Mouse (Mus musculus): ENCODE data around the gene Mbd4. TPM values are rescaled to one million over a fixed set of nuclear protein-coding genes. Genes with fewer than 3 reads are reported as not detected.
"Not testable (repeated sequence)": the region's sequence is repeated elsewhere in the genome, so short reads cannot be mapped to it uniquely, and the experiment has no call there.

The Mbd4 gene
- total RNA-seq (2017): 9.7 to 13.3 TPM (median 11.5 TPM) in 3 replicates

DNA sequence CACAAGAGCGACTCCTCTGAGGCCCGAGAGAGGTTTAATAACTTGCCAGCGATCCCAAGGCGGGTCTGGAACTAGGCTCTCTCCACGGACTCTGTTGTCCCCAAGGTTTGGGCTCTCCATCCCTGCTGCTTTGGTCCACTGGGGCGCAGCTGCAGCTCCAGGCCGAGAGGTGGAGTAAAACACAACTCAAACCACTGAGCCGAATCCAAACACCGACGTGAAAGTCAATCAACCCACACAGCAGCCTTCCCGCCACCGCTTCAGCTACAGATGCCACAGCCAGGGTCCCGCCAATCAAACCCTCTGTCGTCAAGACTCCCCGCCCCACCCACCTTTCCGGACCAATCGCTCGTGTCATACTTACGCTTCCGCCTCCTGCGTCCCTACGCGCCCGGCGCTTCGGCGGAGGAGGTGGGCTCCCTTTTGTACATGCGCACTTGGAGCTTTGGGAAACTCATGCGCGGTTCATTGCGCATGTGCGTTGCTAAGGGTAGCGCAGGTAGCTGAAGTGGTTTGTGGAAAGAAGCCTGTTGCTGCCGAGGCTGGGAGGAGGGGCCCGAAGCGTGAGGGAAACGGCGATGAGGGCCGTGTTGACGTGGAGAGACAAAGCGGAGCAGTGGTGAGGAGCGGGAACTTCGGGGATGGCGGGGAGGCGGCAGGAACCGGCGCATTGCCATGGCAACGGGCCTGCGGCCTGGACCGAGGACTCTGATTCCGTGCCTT lies at the start of gene Mbd4, which contains the start of gene Ift122:
TSS of gene Mbd4 (minus strand) at position 281 of the 723 bp plus-strand sequence.
TSS of gene Ift122 (plus strand) at position 380 of the 723 bp plus-strand sequence.
- peak; percentile 99 for ATAC-seq (replicated peaks; ENCODE audit: insufficient number of reproducible peaks, low FRiP score, low TSS enrichment, poor library complexity, severe bottlenecking)

DNA sequence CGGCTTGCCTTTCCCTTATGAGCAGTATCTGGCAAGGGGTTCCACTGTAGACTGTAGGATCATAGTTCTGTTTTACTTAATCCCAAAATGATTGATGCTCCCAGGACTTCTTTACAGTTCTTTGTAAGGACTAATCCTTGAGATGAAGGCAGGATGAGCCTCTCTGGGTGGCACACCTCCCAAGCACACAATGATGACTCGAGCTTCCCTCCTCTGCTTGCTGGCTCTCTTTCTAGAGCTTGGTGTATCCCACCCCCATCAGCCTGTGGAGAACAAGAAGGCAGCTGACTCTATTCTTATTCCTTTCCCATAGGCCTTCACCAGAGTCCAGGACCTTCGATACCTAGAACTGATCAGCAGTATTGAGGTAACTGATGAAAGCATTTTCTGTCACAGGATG lies 49.4 kb upstream of the Mbd4 start:
- no peak for ATAC-seq (replicated peaks; ENCODE audit: insufficient number of reproducible peaks, low FRiP score, low TSS enrichment, poor library complexity, severe bottlenecking)

DNA sequence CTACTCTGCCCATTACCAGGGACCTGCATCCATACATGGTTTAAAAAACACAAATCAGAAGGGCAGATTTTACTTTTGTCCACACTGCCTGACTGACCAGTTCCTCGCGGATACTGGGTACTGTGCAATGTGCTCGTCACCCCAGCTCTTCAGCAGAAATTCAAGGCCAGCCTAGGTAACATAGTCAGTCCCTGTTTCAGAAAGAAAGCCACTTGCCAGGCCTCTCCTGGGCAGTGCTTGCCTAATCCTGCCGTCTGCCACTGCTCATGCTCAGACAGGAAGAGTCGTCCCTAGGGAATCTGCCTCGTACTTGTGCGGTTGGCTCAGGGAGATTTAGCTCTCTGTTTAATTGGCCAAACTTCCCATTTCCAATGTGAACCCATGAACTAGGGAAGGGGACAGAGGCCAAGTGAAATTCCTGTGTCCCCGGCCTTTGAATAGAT lies 48.3 kb upstream of the Mbd4 start:
- ATAC-seq (replicated peaks; ENCODE audit: insufficient number of reproducible peaks, low FRiP score, low TSS enrichment, poor library complexity, severe bottlenecking): no peak

DNA sequence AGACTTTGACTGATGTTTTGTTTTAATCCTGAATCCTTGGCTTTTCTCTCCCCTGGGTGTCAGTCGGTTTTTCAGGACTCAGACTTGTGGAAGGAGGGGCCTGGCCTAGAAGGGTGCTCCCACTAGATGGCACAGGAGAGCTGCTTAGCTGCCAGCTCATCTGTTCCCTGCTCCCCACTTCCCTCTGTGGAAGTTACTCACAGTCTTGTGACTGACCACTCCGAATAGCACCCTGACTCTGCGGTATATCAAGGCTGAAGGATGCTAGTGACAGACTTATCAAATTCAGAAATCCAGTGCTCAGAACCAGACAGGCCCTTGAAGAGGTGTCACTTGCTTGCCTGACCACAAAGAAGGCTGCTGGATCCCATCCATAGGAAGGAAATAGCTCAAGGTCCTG lies 47.9 kb upstream of the Mbd4 start:
- peak; percentile 81 for ATAC-seq (replicated peaks; ENCODE audit: insufficient number of reproducible peaks, low FRiP score, low TSS enrichment, poor library complexity, severe bottlenecking)

DNA sequence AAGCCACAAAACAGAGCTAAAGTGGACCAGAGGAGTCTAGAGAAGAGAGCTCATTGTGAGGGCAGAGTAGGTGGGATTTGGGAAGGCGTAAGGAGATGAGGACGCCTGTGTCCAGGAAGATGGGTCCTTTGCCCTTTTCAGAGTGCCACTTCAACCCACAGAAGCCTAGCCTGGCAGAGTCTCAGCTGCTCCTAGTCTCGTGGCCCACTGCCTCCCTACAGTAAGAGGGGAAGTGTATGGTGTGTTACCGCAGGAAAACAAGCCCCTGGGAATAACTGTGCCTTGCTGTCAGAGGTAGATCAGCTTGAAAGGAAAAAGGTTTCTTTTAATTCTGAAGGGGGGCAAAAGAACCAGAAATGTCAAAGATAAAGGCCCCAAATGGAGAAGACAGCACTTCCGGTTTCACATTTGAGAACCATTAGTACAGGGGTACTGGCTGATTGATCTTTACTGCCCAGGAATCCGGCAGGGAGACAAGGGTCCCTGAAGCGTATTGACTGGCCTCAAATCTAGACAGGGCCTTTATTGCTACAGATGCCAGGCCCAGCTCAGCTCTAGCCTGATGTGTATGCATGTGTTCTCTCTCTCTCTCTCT lies 44.9 kb upstream of the Mbd4 start:
- no peak for ATAC-seq (replicated peaks; ENCODE audit: insufficient number of reproducible peaks, low FRiP score, low TSS enrichment, poor library complexity, severe bottlenecking)

DNA sequence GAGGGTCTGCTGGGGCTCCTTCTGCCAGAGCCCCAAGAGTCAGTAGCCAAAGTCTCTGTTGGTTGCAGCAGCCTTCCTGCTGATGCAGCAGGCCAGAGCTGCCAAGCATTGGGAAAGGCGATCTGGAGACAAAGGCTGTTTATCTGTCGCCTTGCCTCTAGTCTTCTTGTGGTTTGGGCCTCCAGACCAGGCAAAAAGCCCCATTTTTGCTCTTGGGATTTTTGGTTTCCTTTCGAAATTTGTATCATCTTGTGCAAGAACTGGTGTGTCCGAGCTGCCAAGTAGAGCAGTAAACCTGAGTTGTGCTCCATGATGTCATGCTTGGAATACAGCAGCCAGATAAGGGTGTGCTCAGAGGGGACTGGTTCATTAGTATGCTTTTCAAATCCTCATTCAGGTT lies 43.9 kb upstream of the Mbd4 start:
- ATAC-seq (replicated peaks; ENCODE audit: insufficient number of reproducible peaks, low FRiP score, low TSS enrichment, poor library complexity, severe bottlenecking): no peak

DNA sequence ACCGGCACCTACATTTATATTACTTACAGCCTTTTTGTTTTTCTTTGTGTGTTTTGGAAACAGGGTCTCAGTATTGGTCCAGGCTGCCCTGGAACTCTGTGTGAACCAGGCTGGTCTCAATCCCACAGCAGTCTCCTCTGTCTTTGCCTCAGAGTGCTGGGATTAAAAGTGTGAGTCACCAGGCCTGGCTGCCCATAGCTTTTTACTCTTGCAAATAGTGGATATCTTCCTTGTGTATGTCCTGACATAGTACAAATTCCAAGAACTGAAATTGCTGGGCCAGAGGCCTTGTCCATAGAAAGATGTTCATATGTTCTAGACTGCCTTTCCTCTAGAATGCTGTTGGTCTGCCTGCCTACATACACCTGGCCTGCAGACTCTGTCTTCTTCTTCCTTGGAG lies 43.2 kb upstream of the Mbd4 start:
- ATAC-seq (replicated peaks; ENCODE audit: insufficient number of reproducible peaks, low FRiP score, low TSS enrichment, poor library complexity, severe bottlenecking): no peak

DNA sequence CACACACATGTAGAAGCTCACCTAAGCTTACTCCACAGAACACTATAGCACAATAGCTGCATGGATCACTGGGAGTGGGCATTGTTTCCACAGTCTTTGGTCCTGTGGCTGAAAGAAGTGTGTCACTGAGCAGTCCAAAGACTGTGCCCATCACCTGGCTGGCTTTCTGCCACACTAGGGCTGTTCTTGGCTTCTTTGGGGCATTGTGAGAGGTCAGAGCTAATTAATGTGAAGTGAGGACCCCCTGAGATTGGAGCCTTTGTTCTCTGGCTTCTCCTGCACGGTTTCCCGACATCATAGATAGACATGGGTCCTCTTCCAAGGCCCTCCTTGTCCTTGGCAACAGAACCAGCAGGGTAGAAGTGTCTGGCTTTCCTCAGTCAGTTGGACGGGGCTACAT lies 39.2 kb upstream of the Mbd4 start:
- ATAC-seq (replicated peaks; ENCODE audit: insufficient number of reproducible peaks, low FRiP score, low TSS enrichment, poor library complexity, severe bottlenecking): no peak

DNA sequence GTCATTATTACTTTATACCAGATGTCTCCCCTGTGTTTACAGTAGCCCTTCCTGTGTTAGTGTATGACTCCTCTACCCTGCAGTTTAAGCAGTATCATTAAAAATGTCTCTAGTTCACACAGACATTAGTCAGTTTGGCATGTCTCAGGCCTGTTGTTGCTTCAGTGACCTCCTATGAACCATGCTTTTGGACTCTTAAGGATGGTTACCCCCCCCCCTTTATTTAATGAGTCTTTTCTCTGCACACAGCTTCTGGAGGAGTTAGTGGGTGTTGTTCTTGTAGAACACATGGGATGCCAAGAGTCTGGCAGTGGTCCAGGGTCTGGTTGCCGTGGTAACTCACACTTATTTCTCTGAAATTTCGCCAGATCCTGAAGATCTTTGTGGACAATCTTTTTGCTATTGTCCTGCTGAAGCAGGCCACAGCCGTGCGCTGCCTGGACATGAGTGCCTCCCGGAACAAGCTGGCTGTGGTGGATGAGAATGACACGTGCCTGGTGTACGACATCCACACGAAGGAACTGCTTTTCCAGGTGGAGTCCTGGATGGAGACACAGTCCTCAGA lies 38.4 kb upstream of the Mbd4 start:
- no peak for ATAC-seq (replicated peaks; ENCODE audit: insufficient number of reproducible peaks, low FRiP score, low TSS enrichment, poor library complexity, severe bottlenecking)

DNA sequence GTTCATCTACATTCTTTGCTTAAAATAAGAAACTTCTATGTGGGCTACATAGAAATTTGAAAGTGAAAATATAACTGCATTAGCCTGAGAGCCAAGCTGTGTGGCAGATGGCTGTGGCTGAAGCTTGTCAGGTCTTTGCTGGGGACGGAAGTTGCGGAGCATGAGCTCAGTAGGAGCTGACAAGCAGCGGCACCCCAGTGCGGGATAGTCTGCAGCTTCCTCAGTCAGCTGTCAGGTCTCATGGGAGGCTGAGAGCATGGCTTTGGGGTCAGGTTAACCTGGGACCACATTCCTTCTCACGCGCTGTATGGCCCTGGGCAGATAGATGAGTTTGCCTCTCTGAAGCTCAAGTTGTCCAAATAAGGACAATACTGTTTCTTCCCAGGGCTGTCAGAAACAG lies 37.9 kb upstream of the Mbd4 start:
- ATAC-seq (replicated peaks; ENCODE audit: insufficient number of reproducible peaks, low FRiP score, low TSS enrichment, poor library complexity, severe bottlenecking): no peak

DNA sequence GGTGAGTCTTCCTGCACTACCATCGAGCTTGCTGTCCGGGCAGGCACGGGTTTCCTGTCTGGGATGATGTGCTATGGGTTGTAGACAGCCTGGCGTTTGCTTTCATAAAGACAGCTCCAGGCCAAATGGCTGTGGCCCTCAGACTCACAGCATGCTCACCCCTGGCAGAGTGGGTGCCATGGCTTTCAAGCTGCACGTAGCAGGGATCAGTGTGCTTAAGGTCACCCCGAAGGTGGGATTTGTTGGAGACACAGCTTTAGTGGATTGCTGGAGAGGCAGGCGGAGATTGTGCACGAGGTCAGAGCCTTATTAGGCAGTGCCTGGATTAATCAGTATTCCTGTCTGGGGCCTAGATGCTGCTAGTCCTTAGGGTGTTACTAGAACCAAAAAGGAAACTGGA lies 37.4 kb upstream of the Mbd4 start:
- ATAC-seq (replicated peaks; ENCODE audit: insufficient number of reproducible peaks, low FRiP score, low TSS enrichment, poor library complexity, severe bottlenecking): no peak

DNA sequence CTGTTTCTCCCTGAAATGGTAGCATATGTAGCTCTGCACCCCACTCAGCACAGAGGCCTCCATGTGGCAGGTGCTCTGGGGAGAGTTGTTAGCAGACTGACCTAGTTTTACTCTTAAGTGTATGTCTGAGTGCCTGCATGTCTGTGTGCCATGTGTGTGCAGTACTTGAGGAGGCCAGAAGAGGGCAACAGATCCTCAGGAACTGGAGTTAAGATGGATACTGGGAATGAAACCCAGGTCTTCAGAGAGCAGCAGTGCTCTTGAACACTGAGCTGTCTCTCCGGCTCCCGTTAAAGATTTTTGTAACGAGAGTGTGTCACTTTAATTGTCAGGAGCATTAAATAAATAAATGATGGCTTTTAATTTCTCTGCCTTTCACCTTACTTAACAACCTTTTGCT lies 35.1 kb upstream of the Mbd4 start:
- no peak for ATAC-seq (replicated peaks; ENCODE audit: insufficient number of reproducible peaks, low FRiP score, low TSS enrichment, poor library complexity, severe bottlenecking)

DNA sequence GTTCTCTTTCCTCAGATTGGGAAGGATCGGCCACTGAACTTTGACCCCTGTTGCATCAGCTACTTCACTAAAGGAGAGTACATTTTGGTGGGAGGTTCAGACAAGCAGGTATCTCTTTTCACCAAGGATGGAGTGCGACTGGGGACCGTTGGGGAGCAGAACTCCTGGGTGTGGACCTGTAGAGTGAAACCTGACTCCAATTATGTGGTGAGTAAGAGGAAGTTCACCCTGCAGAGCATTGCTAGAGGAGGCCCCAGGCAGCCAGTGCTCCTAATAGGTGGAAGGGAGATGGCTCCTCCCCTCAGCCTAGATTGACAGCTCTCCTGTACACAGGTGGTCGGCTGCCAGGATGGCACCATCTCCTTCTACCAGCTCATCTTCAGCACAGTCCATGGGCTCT lies 33.7 kb upstream of the Mbd4 start:
- peak; percentile 82 for ATAC-seq (replicated peaks; ENCODE audit: insufficient number of reproducible peaks, low FRiP score, low TSS enrichment, poor library complexity, severe bottlenecking)

DNA sequence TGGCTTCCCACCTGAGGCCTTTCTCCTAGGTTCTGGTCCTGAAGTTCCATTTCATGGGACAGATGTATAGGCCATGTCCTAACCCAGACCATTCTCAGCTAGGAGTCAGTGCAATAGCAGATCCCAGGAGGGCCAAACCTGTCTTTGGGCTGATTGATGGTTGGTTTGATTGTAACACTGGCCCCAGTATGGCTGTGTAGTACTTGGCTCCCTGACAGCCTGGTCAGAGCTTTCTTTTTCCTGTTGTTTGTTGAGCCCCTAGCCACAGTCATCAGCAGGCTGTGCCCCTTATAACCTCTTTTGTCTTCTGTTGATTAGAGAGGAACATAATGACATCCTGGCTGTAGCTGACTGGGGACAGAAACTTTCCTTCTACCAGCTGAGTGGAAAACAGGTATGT lies 30.8 kb upstream of the Mbd4 start:
- ATAC-seq (replicated peaks; ENCODE audit: insufficient number of reproducible peaks, low FRiP score, low TSS enrichment, poor library complexity, severe bottlenecking): no peak

DNA sequence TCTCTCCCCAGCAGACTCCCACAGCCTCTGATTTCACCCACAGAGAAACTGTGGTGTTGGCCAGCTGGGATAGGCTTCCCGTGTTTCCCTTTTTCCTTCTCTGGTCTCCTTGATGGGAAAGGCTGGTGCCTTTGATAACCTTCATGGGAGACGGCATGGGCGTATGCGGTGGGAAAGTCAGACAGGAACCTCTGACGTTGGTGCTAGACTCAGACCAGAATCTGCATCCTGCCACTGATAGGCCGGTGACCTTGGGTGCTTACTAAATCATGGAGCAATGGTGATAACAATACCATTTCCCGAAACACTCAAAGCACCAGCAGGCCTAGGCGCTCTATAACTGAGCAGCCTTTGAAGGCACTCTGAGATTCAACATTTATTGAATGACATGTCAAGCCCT lies 27.6 kb upstream of the Mbd4 start:
- no peak for ATAC-seq (replicated peaks; ENCODE audit: insufficient number of reproducible peaks, low FRiP score, low TSS enrichment, poor library complexity, severe bottlenecking)

DNA sequence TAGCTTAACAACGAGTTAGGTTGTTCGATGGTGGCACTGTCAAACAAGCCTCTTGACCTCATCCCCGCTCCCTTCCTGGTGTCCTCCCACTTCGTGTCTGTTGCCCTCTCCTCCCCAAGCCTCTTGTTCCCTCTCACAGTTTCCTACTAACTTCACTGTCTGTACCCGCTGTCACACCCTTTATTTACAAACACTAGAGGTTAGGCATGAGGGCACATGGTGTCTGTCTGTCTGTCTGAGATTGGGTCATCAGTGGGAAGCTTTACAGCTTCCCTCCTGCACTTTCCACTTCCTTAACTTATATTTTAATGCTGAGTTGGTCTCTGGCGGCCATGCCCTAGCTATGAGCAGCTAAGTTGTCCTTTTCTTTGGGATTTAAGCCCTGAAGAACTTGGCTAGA lies 26.6 kb upstream of the Mbd4 start:
- ATAC-seq (replicated peaks; ENCODE audit: insufficient number of reproducible peaks, low FRiP score, low TSS enrichment, poor library complexity, severe bottlenecking): peak; percentile 74

DNA sequence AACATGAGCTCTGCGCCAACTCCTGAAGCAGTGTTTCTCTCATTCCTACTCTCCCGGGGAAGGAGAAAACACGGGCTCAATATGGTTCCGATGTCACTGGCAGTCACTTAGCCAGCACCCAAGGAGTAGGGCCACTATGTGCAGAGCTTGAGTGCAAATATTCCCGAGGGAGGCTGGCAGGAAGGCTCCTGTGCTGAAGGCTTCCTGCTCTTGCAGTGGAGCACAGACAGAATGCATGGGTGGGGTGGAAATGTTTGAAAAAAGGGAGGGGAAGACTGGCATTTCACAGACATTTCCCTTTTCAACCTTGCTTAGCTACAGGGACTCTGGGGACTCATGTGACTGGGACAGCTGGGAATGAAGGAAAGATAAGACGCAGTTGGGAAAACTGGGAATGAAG lies 25.5 kb upstream of the Mbd4 start:
- ATAC-seq (replicated peaks; ENCODE audit: insufficient number of reproducible peaks, low FRiP score, low TSS enrichment, poor library complexity, severe bottlenecking): no peak

DNA sequence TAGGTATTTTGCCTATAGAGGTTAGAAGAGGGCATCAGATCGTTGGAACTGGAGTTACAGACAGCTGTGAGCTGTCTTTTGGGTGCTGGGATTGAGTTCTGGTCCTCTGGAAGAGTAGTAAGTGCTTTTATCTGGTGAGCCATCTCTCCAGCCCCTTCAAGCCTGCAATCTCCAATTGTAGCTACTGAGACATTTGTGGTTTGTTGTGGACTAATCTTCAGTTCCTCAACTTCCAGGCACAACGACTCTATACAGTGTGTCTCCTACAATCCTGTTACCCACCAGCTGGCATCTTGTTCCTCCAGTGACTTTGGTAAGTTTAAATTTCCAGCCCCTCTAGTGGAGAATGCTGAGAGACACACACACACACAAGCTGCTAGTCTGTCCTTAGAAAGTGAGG lies 24.1 kb upstream of the Mbd4 start:
- no peak for ATAC-seq (replicated peaks; ENCODE audit: insufficient number of reproducible peaks, low FRiP score, low TSS enrichment, poor library complexity, severe bottlenecking)

DNA sequence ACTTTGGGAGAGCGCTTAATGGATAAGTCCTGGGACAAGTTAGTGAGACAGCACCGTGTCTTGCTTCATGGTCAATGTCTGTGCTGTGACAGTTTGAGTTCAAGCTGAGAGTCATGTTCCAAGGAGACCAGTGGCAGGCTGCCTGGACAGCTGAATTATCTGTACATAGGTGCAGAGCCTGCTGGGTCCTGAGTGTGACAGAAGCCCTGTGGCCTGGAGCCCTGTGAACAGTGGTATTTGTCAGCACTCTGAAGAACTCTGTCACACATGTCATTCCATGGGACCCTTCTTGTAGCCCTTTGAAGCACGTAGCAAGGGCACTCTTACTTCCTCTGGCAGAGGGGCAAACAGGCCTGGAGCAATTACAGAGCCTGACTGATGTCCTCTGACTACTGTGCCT lies 18.1 kb upstream of the Mbd4 start:
- not testable (repeated sequence) for ATAC-seq (replicated peaks; ENCODE audit: insufficient number of reproducible peaks, low FRiP score, low TSS enrichment, poor library complexity, severe bottlenecking)

DNA sequence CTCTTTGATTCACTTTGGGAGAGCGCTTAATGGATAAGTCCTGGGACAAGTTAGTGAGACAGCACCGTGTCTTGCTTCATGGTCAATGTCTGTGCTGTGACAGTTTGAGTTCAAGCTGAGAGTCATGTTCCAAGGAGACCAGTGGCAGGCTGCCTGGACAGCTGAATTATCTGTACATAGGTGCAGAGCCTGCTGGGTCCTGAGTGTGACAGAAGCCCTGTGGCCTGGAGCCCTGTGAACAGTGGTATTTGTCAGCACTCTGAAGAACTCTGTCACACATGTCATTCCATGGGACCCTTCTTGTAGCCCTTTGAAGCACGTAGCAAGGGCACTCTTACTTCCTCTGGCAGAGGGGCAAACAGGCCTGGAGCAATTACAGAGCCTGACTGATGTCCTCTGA lies 14.0 kb upstream of the Mbd4 start:
- ATAC-seq (replicated peaks; ENCODE audit: insufficient number of reproducible peaks, low FRiP score, low TSS enrichment, poor library complexity, severe bottlenecking): not testable (repeated sequence)
